Mouse (Mus musculus): ENCODE measurements around the gene Gcg. TPM values are rescaled to one million over a fixed set of nuclear protein-coding genes. Genes with fewer than 3 reads are reported as not detected.

Gene Gcg
- total RNA-seq, 1 experiment from 2014 or later = not detected

Other genes starting within 250 kb of the Gcg start
- gene Dpp4, start 71.4 kb downstream of the Gcg start, total RNA-seq (2017) = 31.4 and 39.2 TPM in 2 replicates
- 2.2 and 13.9 TPM in 2 replicates for gene Fap, start 90.4 kb upstream of the Gcg start, total RNA-seq (2017)
- 41.0 and 42.6 TPM in 2 replicates for gene Ifih1, start 162.6 kb upstream of the Gcg start, total RNA-seq (2017)
- 7.3 and 22.6 TPM in 2 replicates for gene Gca, start 180.6 kb upstream of the Gcg start, total RNA-seq (2017)